Mouse (Mus musculus) midbrain, embryonic 16.5 days (tissue): ENCODE results near the gene Slc5a6. TPM values are rescaled to one million over a fixed set of nuclear protein-coding genes. Genes with fewer than 3 reads are reported as not detected.
A peak's percentile ranks its signal among the peaks of the same experiment; 100 is the strongest.
"Not testable (repeated sequence)": the region's sequence is repeated elsewhere in the genome, so short reads cannot be mapped to it uniquely, and the experiment has no call there.

Source experiments
- ATAC-seq: fragments of 200-750 bp; cut with Nextera tagmentation; 2 replicates; pipeline ENCODE4 v1.8.0; 2017; ENCODE audit warnings: moderate TSS enrichment
- H3K27ac ChIP-seq: fragments of 300-500 bp; sonication (generic); 2 replicates; pipeline ENCODE4 v1.5.1; 2014; ENCODE audit warnings: mild to moderate bottlenecking, low read length, mixed read lengths
- H3K27me3 ChIP-seq: fragments of 300-500 bp; sonication (generic); 2 replicates; pipeline ENCODE4 v1.6.1; 2014; ENCODE audit warnings: low read depth, low read length, mixed read lengths; ENCODE audit not compliant: control insufficient read depth, insufficient read depth
- H3K36me3 ChIP-seq: fragments of 300-500 bp; sonication (generic); 2 replicates; pipeline ENCODE4 v1.6.1; 2014; ENCODE audit warnings: mild to moderate bottlenecking, low read length, moderate library complexity, mixed read lengths; ENCODE audit not compliant: control insufficient read depth, insufficient read depth
- H3K4me1 ChIP-seq: fragments of 300-500 bp; sonication (generic); 2 replicates; pipeline ENCODE4 v1.6.1; 2014; ENCODE audit warnings: mild to moderate bottlenecking, low read length, mixed read lengths; ENCODE audit not compliant: control insufficient read depth, insufficient read depth
- H3K4me2 ChIP-seq: fragments of 300-500 bp; sonication (generic); 2 replicates; pipeline ENCODE4 v1.6.1; 2014; ENCODE audit warnings: mild to moderate bottlenecking, low read length, mixed read lengths
- H3K4me3 ChIP-seq: fragments of 300-500 bp; sonication (generic); 2 replicates; pipeline ENCODE4 v1.5.1; 2014; ENCODE audit warnings: low read depth, mild to moderate bottlenecking, low read length, moderate library complexity, mixed read lengths
- H3K9ac ChIP-seq: fragments of 300-500 bp; sonication (generic); 2 replicates; pipeline ENCODE4 v1.6.1; 2014; ENCODE audit warnings: low read depth, low read length, mixed read lengths
- H3K9me3 ChIP-seq: fragments of 300-500 bp; sonication (generic); replicated peaks from 2 replicates; pipeline ENCODE4 v1.6.1; 2014; ENCODE audit warnings: mild to moderate bottlenecking, low read length, mixed read lengths; ENCODE audit not compliant: control insufficient read depth, poor library complexity, severe bottlenecking
- WGBS: fragments of 180-500 bp; shearing (Covaris S2); extraction: QIAGEN DNeasy Blood & Tissue Kit; methylation state at CpG from one replicate; pipeline ENCODE4 v1.1.7; 2014; 5-methylcytosine and 5-hydroxymethylcytosine counted together
- polyA plus RNA-seq: library from polyadenylated mRNA; unstranded; fragments of >200 nt; fragmentation: Nextera tagmentation; extraction: Ambion mirVana; gene quantifications from 2 replicates; pipeline ENCODE4 v1.2.1, GENCODE M21; 2015

Slc5a6 gene
- polyA plus RNA-seq, 1 experiment from 2014 or later: 29.4 TPM

GRCm38 (mm10) chr5:31022690-31023089 lies 26.0 kb downstream of the Slc5a6 start:
- no peak overlapping the region for H3K27ac ChIP-seq
- H3K36me3 ChIP-seq: no peaks in the 10 kb centered on the region
- WGBS: 13% methylated on average over 1 of the region's 1 CpGs
- no peak overlapping the region for H3K4me2 ChIP-seq
- no peak overlapping the region for H3K9ac ChIP-seq
- no peaks in the 10 kb centered on the region for H3K27me3 ChIP-seq
- no peaks in the 10 kb centered on the region for H3K9me3 ChIP-seq
- ATAC-seq: no peak
- no peaks in the 10 kb centered on the region for H3K4me1 ChIP-seq
- H3K4me3 ChIP-seq: no peak overlapping the region

- H3K9ac ChIP-seq, H3K27ac ChIP-seq, H3K4me1 ChIP-seq, H3K4me2 ChIP-seq, H3K36me3 ChIP-seq, ATAC-seq, H3K4me3 ChIP-seq, H3K27me3 ChIP-seq, H3K9me3 ChIP-seq: not testable (repeated sequence)
- 97% methylated on average over 4 of the region's 5 CpGs for WGBS
Measured at GRCm38 (mm10) chr5:31021790-31022189, 26.9 kb downstream of the Slc5a6 start.

GRCm38 (mm10) chr5:31015913-31016312 lies 32.8 kb downstream of the Slc5a6 start:
- Histone ChIP-seq H3K4me3 (no peak overlapping the region), H3K4me2 (no peak overlapping the region), H3K27me3 (no peaks in the 10 kb centered on the region), H3K4me1 (no peaks in the 10 kb centered on the region), H3K9ac (no peak overlapping the region), H3K36me3 (no peaks in the 10 kb centered on the region), H3K9me3 (no peaks in the 10 kb centered on the region), H3K27ac (no peak overlapping the region)
- ATAC-seq: no peak
- 77% methylated on average over 2 of the region's 2 CpGs for WGBS

- Histone ChIP-seq H3K36me3 (no peaks in the 10 kb centered on the region), H3K27ac (no peak overlapping the region), H3K4me3 (no peak overlapping the region), H3K27me3 (no peaks in the 10 kb centered on the region), H3K9me3 (no peaks in the 10 kb centered on the region), H3K4me2 (no peak overlapping the region), H3K4me1 (no peaks in the 10 kb centered on the region), H3K9ac (no peak overlapping the region)
- no peak for ATAC-seq
- WGBS: 77% methylated on average over 3 of the region's 3 CpGs
Measured at GRCm38 (mm10) chr5:31012737-31013136, 36.0 kb downstream of the Slc5a6 start.

- H3K27me3 ChIP-seq: no peaks in the 10 kb centered on the region
- H3K4me2 ChIP-seq: no peak overlapping the region
- 3% methylated on average over 5 of the region's 5 CpGs for WGBS
- H3K4me1 ChIP-seq: no peaks in the 10 kb centered on the region
- peak; percentile 45 for ATAC-seq
- H3K36me3 ChIP-seq: no peaks in the 10 kb centered on the region
- no peak overlapping the region for H3K27ac ChIP-seq
- H3K9ac ChIP-seq: no peak overlapping the region
- H3K4me3 ChIP-seq: no peak overlapping the region
- H3K9me3 ChIP-seq: no peaks in the 10 kb centered on the region
Measured at GRCm38 (mm10) chr5:31004184-31004583, 44.5 kb downstream of the Slc5a6 start.

GRCm38 (mm10) chr5:31001560-31001959 lies 47.2 kb downstream of the Slc5a6 start:
- Histone ChIP-seq H3K4me2 (no peak overlapping the region), H3K27me3 (no peaks in the 10 kb centered on the region), H3K9me3 (no peaks in the 10 kb centered on the region), H3K36me3 (no peaks in the 10 kb centered on the region), H3K9ac (no peak overlapping the region), H3K27ac (no peak overlapping the region), H3K4me1 (no peaks in the 10 kb centered on the region), H3K4me3 (no peak overlapping the region)
- ATAC-seq: no peak
- 82% methylated on average over 4 of the region's 4 CpGs for WGBS

GRCm38 (mm10) chr5:31000993-31001392 lies 47.7 kb downstream of the Slc5a6 start:
- no peaks in the 10 kb centered on the region for H3K27me3 ChIP-seq
- no peaks in the 10 kb centered on the region for H3K36me3 ChIP-seq
- no peak overlapping the region for H3K4me2 ChIP-seq
- no peak overlapping the region for H3K27ac ChIP-seq
- WGBS: 82% methylated on average over 2 of the region's 2 CpGs
- no peaks in the 10 kb centered on the region for H3K4me1 ChIP-seq
- no peaks in the 10 kb centered on the region for H3K9me3 ChIP-seq
- no peak for ATAC-seq
- no peak overlapping the region for H3K4me3 ChIP-seq
- H3K9ac ChIP-seq: no peak overlapping the region

GRCm38 (mm10) chr5:31000122-31000521 lies 48.6 kb downstream of the Slc5a6 start:
- 86% methylated on average over 7 of the region's 7 CpGs for WGBS
- no peak overlapping the region for H3K4me3 ChIP-seq
- no peak overlapping the region for H3K9ac ChIP-seq

GRCm38 (mm10) chr5:30999324-30999723 lies 49.4 kb downstream of the Slc5a6 start:
- no peak overlapping the region for H3K4me3 ChIP-seq
- 58% methylated on average over 5 of the region's 5 CpGs for WGBS

More at GRCm38 (mm10) chr5:31000122-31000521, 48.6 kb downstream of the Slc5a6 start:
- H3K27me3 ChIP-seq: no peaks in the 10 kb centered on the region
- no peaks in the 10 kb centered on the region for H3K4me1 ChIP-seq
- no peaks in the 10 kb centered on the region for H3K9me3 ChIP-seq
- no peak overlapping the region for H3K4me2 ChIP-seq
- H3K36me3 ChIP-seq: no peaks in the 10 kb centered on the region
- no peak for ATAC-seq
- H3K27ac ChIP-seq: no peak overlapping the region

GRCm38 (mm10) chr5:30998306-30998705 lies 50.4 kb downstream of the Slc5a6 start:
- Histone ChIP-seq H3K4me1 (no peaks in the 10 kb centered on the region), H3K9ac (no peak overlapping the region), H3K36me3 (no peaks in the 10 kb centered on the region), H3K9me3 (no peaks in the 10 kb centered on the region), H3K4me2 (no peak overlapping the region), H3K27me3 (no peaks in the 10 kb centered on the region), H3K27ac (no peak overlapping the region), H3K4me3 (no peak overlapping the region)
- 30% methylated on average over 5 of the region's 5 CpGs for WGBS
- no peak for ATAC-seq

More at GRCm38 (mm10) chr5:30999324-30999723, 49.4 kb downstream of the Slc5a6 start:
- Histone ChIP-seq H3K4me2 (no peak overlapping the region), H3K4me1 (no peaks in the 10 kb centered on the region), H3K9me3 (no peaks in the 10 kb centered on the region), H3K9ac (no peak overlapping the region), H3K27me3 (no peaks in the 10 kb centered on the region), H3K27ac (no peak overlapping the region), H3K36me3 (no peaks in the 10 kb centered on the region)
- no peak for ATAC-seq
